Mouse (Mus musculus) midbrain, embryonic 15.5 days (tissue): ENCODE measurements at regions not wholly inside any gene's neighbourhood (a gene's known extent, or its start where the extent isn't known, plus 50 kb on each side); places are given as distances from the start of the nearest gene placed in this dataset.
A peak's percentile ranks its signal among the peaks of the same experiment; 100 is the strongest.

Experiments used
- ATAC-seq: fragments of 200-750 bp; cut with Nextera tagmentation; replicated peaks from 2 replicates; pipeline ENCODE4 v1.8.0; 2017; ENCODE audit warnings: moderate TSS enrichment
- H3K27ac ChIP-seq: fragments of 300-500 bp; sonication (generic); 2 replicates; pipeline ENCODE4 v1.5.1; 2015; ENCODE audit warnings: mild to moderate bottlenecking, inconsistent platforms
- H3K27me3 ChIP-seq: fragments of 300-500 bp; sonication (generic); replicated peaks from 2 replicates; pipeline ENCODE4 v1.6.1; 2015; ENCODE audit warnings: inconsistent platforms
- H3K36me3 ChIP-seq: fragments of 300-500 bp; sonication (generic); replicated peaks from 2 replicates; pipeline ENCODE4 v1.6.1; 2015; ENCODE audit warnings: inconsistent platforms
- H3K4me1 ChIP-seq: fragments of 300-500 bp; sonication (generic); 2 replicates; pipeline ENCODE4 v1.6.1; 2015; ENCODE audit warnings: inconsistent platforms
- H3K4me2 ChIP-seq: fragments of 300-500 bp; sonication (generic); 2 replicates; pipeline ENCODE4 v1.6.1; 2015; ENCODE audit warnings: inconsistent platforms, mild to moderate bottlenecking, moderate library complexity
- H3K4me3 ChIP-seq: fragments of 300-500 bp; sonication (generic); 2 replicates; pipeline ENCODE4 v1.5.1; 2015; ENCODE audit warnings: mild to moderate bottlenecking, inconsistent platforms
- H3K9ac ChIP-seq: fragments of 300-500 bp; sonication (generic); 2 replicates; pipeline ENCODE4 v1.6.1; 2015; ENCODE audit warnings: mild to moderate bottlenecking, inconsistent platforms
- H3K9me3 ChIP-seq: fragments of 300-500 bp; sonication (generic); 2 replicates; pipeline ENCODE4 v1.6.1; 2016; ENCODE audit warnings: inconsistent platforms
- WGBS: fragments of 180-500 bp; shearing (Covaris S2); methylation state at CpG from one replicate; pipeline ENCODE4 v1.1.7; 2015; ENCODE audit warnings: mixed read lengths; 5-methylcytosine and 5-hydroxymethylcytosine counted together

DNA sequence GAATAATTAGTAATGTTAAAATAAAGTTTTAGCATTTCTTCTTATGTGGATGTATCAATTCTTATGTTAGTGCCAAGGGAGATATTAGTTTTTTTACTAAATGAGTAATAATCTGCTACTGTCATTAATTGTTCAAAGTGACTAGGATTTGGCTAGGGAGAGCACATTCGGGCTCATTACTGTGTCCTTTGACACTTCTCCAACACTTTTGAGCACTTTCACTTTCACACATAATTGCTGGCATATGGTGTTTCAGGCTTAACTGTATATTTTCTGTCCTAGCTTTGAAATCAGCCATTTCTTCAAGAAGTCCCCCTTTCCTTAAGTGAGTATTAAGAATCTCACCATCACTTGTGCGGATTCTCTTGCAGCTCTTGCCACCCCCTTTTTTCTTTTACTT, 334.3 kb upstream of the Robo1 start:
- Histone ChIP-seq H3K4me2 (no peak overlapping the region), H3K27me3 (no peaks in the 10 kb centered on the region), H3K9me3 (no peaks in the 10 kb centered on the region), H3K9ac (no peak overlapping the region), H3K27ac (no peak overlapping the region), H3K4me1 (no peaks in the 10 kb centered on the region), H3K4me3 (no peak overlapping the region), H3K36me3 (no peaks in the 10 kb centered on the region)
- WGBS: 96% methylated on average over 2 of the region's 2 CpGs
- ATAC-seq: no peak

DNA sequence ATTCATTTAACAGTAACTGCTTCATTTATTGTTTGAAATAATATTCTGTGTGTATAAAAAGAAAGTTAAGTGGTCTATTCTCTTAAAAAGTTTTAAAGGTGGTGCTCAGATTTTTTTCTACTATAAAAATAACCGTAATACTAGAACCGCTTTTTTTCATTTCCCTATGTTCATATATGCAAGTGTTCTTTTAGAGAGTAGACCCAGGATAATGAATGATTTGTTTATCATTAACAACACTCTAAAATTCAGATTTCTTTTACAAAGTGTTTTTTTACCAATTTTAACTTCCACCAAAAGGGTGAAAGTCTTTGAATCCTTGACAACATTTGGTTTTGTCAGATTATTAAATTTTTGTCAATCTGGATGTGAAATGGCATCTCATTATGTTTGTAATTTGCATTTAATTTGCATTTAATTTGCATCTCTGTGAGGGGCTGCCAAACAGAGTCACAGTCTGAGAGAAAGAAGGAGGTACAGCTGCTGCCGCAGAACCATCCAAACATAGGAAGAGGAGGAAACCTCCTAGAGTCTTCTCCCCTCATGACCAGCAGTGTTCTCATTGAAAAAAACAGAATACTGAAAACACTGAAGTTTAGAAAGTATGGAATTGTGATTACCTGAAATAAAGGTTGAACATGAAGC, 310.4 kb upstream of the Robo1 start:
- Histone ChIP-seq H3K27me3 (no peaks in the 10 kb centered on the region), H3K4me2 (no peak overlapping the region), H3K9ac (no peak overlapping the region), H3K4me1 (no peaks in the 10 kb centered on the region), H3K4me3 (no peak overlapping the region), H3K27ac (no peak overlapping the region), H3K9me3 (no peaks in the 10 kb centered on the region), H3K36me3 (no peaks in the 10 kb centered on the region)
- peak; percentile 73; the same call in 1 of the 2 replicates for ATAC-seq
- 73% methylated on average over 3 of the region's 3 CpGs for WGBS

DNA sequence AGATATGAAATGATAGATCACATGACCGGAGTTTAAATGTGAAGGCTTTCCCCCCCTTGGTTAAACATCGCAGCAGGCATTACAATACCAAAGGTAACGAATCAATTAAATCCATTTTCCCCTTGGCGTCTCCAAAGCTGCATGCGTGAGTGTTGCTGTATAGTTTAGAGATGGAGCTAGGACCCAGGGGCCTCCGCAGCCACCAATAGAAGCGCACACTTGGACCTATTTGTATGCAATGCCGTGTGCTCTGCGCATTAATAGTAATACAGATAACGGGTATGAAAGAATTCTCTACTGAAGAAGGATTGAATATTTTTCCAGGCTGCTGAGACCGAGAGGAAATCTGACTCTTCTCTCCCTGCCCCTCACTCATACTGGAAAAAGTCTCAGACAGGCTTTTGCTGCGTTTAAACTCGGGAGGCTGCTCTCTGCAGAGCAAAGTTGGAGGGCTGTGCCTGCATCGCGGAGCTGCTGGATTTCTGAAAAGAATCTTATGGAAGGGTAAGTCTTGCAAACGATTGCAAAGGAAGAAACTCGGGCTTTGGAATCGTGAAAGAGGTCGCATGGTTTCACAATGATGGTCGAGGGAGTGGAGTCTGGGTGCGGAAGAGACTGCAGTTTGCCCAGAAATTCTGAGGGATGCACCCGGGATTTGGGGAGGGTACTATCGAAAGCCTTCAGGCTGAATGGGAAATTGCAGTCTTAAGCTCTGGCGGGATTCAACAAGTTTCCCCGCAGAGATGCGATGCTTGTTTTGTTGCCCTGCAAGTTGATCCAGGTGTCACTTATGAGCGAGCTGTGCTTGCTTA, 280.5 kb upstream of the Robo1 start:
- Histone ChIP-seq H3K27me3 (no peaks in the 10 kb centered on the region), H3K9ac (peak overlapping the region; percentile 72), H3K4me1 (peaks cover 4% of the 10 kb centered on the region; the same call in 1 of the 2 replicates), H3K4me2 (peak overlapping the region; percentile 82), H3K36me3 (no peaks in the 10 kb centered on the region), H3K27ac (peak overlapping the region; percentile 88), H3K9me3 (no peaks in the 10 kb centered on the region), H3K4me3 (peak overlapping the region; percentile 69)
- peak; percentile 88 for ATAC-seq
- WGBS: under 1% methylated on average over 27 of the region's 27 CpGs

DNA sequence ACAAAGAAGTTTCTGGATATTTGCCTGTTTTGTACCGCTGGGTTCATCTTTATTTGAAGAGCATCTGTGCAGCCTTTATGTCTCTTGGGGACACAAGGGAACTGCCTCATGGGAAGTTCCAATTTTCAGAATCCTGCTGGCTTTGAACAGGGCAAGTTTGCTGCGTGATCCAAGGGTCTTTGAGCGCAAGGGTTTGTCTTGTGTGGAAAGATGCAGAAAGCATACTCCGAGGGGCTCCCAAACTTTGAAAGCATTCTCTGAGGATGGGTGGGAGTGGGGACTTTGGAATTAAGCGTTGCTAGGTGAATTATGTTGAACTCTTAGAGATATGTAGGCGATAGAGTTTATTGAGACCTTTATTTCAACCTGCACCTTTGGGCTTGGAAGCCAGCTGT, 279.9 kb upstream of the Robo1 start:
- Histone ChIP-seq H3K4me1 (peaks cover 4% of the 10 kb centered on the region; the same call in 1 of the 2 replicates), H3K36me3 (no peaks in the 10 kb centered on the region), H3K9me3 (no peaks in the 10 kb centered on the region), H3K4me3 (peak overlapping the region; percentile 69), H3K4me2 (peak overlapping the region; percentile 82), H3K9ac (peak overlapping the region; percentile 72), H3K27ac (peak overlapping the region; percentile 88), H3K27me3 (no peaks in the 10 kb centered on the region)
- ATAC-seq: no peak; the same call in 1 of the 2 replicates
- 3% methylated on average over 6 of the region's 6 CpGs for WGBS

DNA sequence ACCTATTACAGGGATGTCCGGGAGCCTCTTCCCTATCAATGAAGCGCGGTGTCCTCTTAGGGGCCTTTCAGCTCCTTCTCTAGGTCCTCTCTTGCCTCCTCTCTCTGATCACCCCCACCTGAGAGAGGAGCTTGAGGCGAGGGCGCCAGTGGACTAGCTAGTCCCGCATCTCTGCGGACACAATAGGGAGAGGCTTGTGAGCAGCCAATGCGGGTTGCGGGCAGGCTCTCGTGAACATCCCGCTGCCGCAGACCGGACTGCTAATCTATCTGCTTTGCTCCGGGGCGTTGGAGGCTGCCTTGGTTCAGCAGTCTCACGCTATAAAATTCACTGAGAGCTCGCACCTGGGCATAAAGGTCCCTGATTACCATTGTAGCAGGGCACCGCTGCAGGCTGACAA, 279.3 kb upstream of the Robo1 start:
- no peaks in the 10 kb centered on the region for H3K27me3 ChIP-seq
- H3K4me2 ChIP-seq: peak overlapping the region; percentile 82
- H3K36me3 ChIP-seq: no peaks in the 10 kb centered on the region
- peak overlapping the region; percentile 88 for H3K27ac ChIP-seq
- ATAC-seq: peak; percentile 72
- WGBS: under 1% methylated on average over 18 of the region's 18 CpGs
- peaks cover 4% of the 10 kb centered on the region; the same call in 1 of the 2 replicates for H3K4me1 ChIP-seq
- peak overlapping the region; percentile 72 for H3K9ac ChIP-seq
- no peaks in the 10 kb centered on the region for H3K9me3 ChIP-seq
- peak overlapping the region; percentile 69 for H3K4me3 ChIP-seq

DNA sequence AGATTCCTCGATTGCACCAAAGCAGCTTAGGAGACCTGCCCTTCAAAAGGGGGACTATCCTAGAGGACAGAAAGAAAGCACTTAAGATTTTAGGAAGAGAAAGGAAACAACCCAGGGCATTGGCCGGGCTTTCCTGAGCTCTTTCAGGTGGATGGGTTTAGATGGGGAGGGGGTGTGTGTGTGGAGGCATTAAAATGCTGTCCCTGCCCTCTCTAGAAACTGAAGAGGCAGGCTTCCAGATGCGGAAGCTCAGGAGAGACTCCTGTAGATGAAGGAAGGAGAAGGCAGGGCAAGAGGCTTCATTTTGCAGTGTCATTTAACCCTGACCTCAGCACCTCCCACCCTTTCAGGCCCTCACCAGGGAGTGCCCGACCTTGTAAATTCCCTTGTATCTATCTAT, 278.8 kb upstream of the Robo1 start:
- ATAC-seq: peak; percentile 70
- Histone ChIP-seq H3K36me3 (no peaks in the 10 kb centered on the region), H3K4me2 (peak overlapping the region; percentile 82), H3K27me3 (no peaks in the 10 kb centered on the region), H3K9me3 (no peaks in the 10 kb centered on the region), H3K27ac (peak overlapping the region; percentile 88), H3K4me3 (peak overlapping the region; percentile 69), H3K9ac (peak overlapping the region; percentile 72), H3K4me1 (peaks cover 4% of the 10 kb centered on the region; the same call in 1 of the 2 replicates)
- WGBS: under 1% methylated on average over 4 of the region's 4 CpGs

DNA sequence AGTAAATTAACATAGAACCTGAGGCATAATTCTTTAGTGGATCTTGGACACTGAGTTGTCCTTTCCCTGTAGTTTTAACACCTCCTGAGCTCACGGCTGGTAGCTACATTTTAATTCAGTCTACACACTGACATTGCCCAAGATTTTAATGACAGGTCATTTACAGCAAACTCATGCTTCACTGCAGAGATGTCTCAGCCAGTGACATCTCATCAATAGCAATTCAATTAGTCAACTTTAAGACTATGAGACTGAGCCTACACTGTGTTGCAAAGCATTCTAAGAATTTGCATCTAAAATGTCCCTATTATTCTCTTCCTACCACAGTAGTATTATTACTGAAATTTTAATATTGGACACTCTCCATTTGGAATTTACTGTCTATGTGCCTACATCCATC, 239.9 kb upstream of the Robo1 start:
- H3K4me2 ChIP-seq: no peak overlapping the region
- no peak for ATAC-seq
- no peaks in the 10 kb centered on the region for H3K27me3 ChIP-seq
- no peak overlapping the region for H3K4me3 ChIP-seq
- no peak overlapping the region for H3K27ac ChIP-seq
- H3K4me1 ChIP-seq: no peaks in the 10 kb centered on the region
- no peak overlapping the region for H3K9ac ChIP-seq
- 28% methylated on average over 1 of the region's 1 CpGs for WGBS
- H3K9me3 ChIP-seq: no peaks in the 10 kb centered on the region
- H3K36me3 ChIP-seq: no peaks in the 10 kb centered on the region

DNA sequence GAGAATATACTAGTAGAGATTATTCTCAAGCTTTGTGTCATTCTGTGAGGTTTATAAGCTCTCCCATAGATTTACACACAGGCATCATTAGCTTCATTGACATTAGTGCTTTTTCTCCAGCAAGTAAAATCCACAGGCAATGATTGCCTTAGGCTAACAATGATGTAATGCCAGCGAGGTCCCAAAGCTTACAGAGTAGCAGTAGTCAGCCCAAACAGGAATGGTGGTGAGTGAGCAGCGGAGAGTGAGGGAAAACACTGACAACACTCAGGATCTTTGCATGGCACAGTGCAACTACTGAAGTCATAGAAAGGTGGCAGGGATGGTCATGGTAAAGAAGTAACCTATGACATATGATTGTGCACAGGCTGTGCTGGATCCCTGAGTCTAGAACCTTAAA, 238.5 kb upstream of the Robo1 start:
- Histone ChIP-seq H3K27me3 (no peaks in the 10 kb centered on the region), H3K36me3 (no peaks in the 10 kb centered on the region), H3K9ac (no peak overlapping the region), H3K4me2 (no peak overlapping the region), H3K9me3 (no peaks in the 10 kb centered on the region), H3K4me3 (no peak overlapping the region), H3K27ac (no peak overlapping the region), H3K4me1 (no peaks in the 10 kb centered on the region)
- WGBS: 63% methylated on average over 2 of the region's 2 CpGs
- ATAC-seq: no peak

DNA sequence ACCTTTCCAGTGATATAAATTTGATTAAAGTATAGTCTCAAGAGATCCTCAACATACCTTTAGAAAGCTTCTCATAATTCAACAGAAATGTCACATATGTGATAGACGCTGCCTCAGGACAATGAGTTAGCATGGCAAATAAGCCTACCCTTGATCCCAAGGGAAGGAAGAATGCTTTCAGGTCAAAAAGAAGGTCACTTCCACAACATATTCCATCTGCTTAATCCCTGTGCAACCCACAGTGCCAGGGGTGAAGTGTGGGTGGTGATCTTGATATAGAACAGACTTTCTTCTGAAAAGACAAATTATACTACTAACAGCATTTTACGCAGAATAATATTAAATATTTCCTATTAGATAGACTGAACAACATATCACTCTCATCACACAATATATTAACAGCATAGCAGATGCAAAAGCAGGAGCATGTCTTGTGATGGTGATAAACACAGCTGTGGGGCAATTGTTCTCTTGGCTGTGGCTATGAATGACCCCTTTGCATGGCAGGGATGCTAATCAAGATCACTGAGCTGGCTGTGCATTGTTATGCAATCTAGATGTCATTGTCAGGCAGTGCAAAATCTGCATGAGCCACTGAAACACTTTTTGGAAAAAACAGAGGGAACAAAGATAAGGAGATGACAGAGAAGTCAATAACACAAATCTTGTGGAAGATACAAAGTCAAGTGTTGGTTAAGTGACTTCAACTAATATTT, 236.2 kb upstream of the Robo1 start:
- H3K4me2 ChIP-seq: no peak overlapping the region
- H3K27me3 ChIP-seq: no peaks in the 10 kb centered on the region
- H3K9ac ChIP-seq: no peak overlapping the region
- no peak overlapping the region for H3K27ac ChIP-seq
- no peaks in the 10 kb centered on the region for H3K4me1 ChIP-seq
- no peaks in the 10 kb centered on the region for H3K9me3 ChIP-seq
- WGBS: 48% methylated on average over 2 of the region's 2 CpGs
- H3K36me3 ChIP-seq: no peaks in the 10 kb centered on the region
- H3K4me3 ChIP-seq: no peak overlapping the region
- no peak for ATAC-seq

DNA sequence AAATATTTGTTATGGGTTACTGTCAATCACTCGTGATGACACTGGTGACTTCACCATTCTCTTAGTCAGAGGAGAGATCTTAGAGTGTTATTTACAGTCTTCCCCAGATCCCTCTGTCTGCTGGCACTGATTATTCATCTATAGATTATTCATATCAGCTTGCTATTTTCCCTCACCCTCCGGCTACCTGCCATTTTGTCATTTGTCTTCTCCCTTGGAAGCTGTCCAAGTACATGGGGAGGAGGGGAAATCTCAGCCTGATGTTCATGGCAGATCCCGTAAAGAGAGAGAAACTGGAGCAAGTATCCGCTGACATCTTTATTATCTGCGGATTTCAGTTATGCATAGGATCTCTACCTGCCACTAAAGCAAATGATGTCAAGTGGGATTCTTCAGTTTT, 222.9 kb upstream of the Robo1 start:
- WGBS: 45% methylated on average over 5 of the region's 5 CpGs

DNA sequence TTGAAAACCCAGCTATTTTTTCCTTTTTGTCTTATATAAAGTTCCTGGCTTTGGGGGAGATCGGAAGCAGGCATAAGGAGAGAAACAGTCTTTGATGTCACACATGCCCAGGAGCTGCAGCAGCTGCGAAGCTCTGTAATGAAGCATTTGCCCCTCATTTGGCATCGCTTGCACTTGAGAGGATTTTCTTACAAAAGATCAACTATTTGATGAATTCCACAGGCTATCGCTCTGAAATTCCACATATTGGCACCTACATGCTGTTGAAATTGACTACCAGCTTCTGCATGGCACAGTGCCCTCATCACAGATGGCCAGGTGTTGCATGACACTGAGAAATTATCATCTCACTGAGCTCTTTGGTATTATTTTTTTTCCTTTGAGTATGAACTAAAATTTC, 220.1 kb upstream of the Robo1 start:
- H3K4me1 ChIP-seq: peaks cover 12% of the 10 kb centered on the region
- no peaks in the 10 kb centered on the region for H3K9me3 ChIP-seq
- no peak overlapping the region for H3K9ac ChIP-seq
- no peak for ATAC-seq
- 0 out of 2 replicates have a peak overlapping the region, but pooled peaks have one; percentile 18 for H3K4me2 ChIP-seq
- no peak overlapping the region for H3K4me3 ChIP-seq
- peak overlapping the region; percentile 60; the same call in 1 of the 2 replicates for H3K27ac ChIP-seq
- no peaks in the 10 kb centered on the region for H3K36me3 ChIP-seq
- no peaks in the 10 kb centered on the region for H3K27me3 ChIP-seq
- 34% methylated on average over 4 of the region's 4 CpGs for WGBS

More for the DNA sequence above, 222.9 kb upstream of the Robo1 start:
- no peaks in the 10 kb centered on the region for H3K27me3 ChIP-seq
- H3K9me3 ChIP-seq: no peaks in the 10 kb centered on the region
- H3K36me3 ChIP-seq: no peaks in the 10 kb centered on the region
- H3K4me1 ChIP-seq: peaks cover 12% of the 10 kb centered on the region
- no peak overlapping the region for H3K4me3 ChIP-seq
- no peak overlapping the region for H3K9ac ChIP-seq
- H3K4me2 ChIP-seq: no peak overlapping the region
- H3K27ac ChIP-seq: no peak overlapping the region
- no peak; the same call in 1 of the 2 replicates for ATAC-seq

DNA sequence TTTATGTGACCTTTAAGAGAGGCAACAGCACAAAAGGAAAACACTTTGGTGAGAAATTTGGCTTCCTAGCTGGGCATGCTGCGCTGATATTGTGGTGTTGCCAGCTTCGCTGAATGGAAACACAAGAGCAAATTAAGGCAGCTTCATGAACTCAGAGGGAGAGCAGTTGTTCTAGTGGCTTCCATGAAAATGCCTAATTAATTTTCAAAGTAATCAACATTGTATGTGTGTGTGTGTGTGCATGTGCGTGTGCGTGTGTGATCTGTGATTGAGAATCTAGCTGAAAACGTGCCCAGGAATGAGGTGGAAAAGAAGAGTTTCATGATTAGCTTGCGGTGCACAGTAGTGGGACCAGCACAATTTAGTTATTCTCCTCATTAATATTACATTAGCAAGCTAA, 219.2 kb upstream of the Robo1 start:
- peak; percentile 56; the same call in 1 of the 2 replicates for ATAC-seq
- Histone ChIP-seq H3K4me2 (no peak overlapping the region), H3K27ac (no peak overlapping the region), H3K9ac (no peak overlapping the region), H3K9me3 (no peaks in the 10 kb centered on the region), H3K27me3 (no peaks in the 10 kb centered on the region), H3K4me1 (peaks cover 12% of the 10 kb centered on the region), H3K4me3 (no peak overlapping the region), H3K36me3 (no peaks in the 10 kb centered on the region)
- WGBS: 58% methylated on average over 6 of the region's 6 CpGs
